Mouse (Mus musculus) kidney, adult 2 months (tissue): Measurements from ENCODE around the gene Stxbp3. TPM values are rescaled to one million over a fixed set of nuclear protein-coding genes. Genes with fewer than 3 reads are reported as not detected.
"Not testable (repeated sequence)": the region's sequence is repeated elsewhere in the genome, so short reads cannot be mapped to it uniquely, and the experiment has no call there.

Source experiments
- DNase-seq: peaks from one replicate; pipeline ENCODE4 v3.0.0; 2021
- H3K27ac ChIP-seq: fragments of 200-500 bp; 2 replicates; pipeline ENCODE4 v1.5.1; 2012; ENCODE audit warnings: low read depth, low read length, control low read depth, inconsistent platforms; ENCODE audit not compliant: insufficient read depth
- H3K27me3 ChIP-seq: fragments of 200-500 bp; replicated peaks from 2 replicates; pipeline ENCODE4 v1.6.1; 2012; ENCODE audit warnings: mild to moderate bottlenecking, moderate library complexity, low read length, inconsistent platforms; ENCODE audit not compliant: control insufficient read depth, insufficient read depth
- H3K36me3 ChIP-seq: fragments of 200-500 bp; 2 replicates; pipeline ENCODE4 v1.6.1; 2012; ENCODE audit warnings: mild to moderate bottlenecking, moderate library complexity, low read length, inconsistent platforms; ENCODE audit not compliant: control insufficient read depth, insufficient read depth
- H3K4me1 ChIP-seq: fragments of 200-500 bp; 2 replicates; pipeline ENCODE4 v1.6.1; 2011; ENCODE audit warnings: low read length; ENCODE audit not compliant: control insufficient read depth, insufficient read depth
- H3K4me3 ChIP-seq: fragments of 200-500 bp; 2 replicates; pipeline ENCODE4 v1.5.1; 2011; ENCODE audit warnings: mild to moderate bottlenecking, low read depth, low read length, control low read depth; ENCODE audit not compliant: insufficient read depth
- CTCF ChIP-seq: fragments of 200-500 bp; conservative IDR thresholded peaks from 2 replicates; pipeline ENCODE4 v1.5.1; 2011; ENCODE audit warnings: low read depth, mild to moderate bottlenecking, control low read depth, low read length, moderate library complexity, mixed read lengths; ENCODE audit not compliant: insufficient read depth, insufficient read length
- POLR2A ChIP-seq: fragments of 200-500 bp; IDR thresholded peaks from one replicate; pipeline ENCODE4 v1.6.1; 2011; ENCODE audit warnings: low read depth, low read length, control low read depth
- WGBS: fragments of 180-500 bp; shearing (Covaris S2); methylation state at CpG from one replicate; pipeline ENCODE4 v1.1.7; 2018; 5-methylcytosine and 5-hydroxymethylcytosine counted together
- polyA plus RNA-seq: library from polyadenylated mRNA; depleted of rRNA; stranded (reverse); fragments of >200 nt; gene quantifications from 2 replicates; pipeline ENCODE4 v1.2.3, GENCODE M21; 2012

Stxbp3 gene
- polyA plus RNA-seq, 1 experiment, result 14.4 TPM

- Histone ChIP-seq H3K27ac (no peak overlapping the region), H3K4me1 (no peaks in the 10 kb centered on the region), H3K36me3 (no peaks in the 10 kb centered on the region), H3K27me3 (no peaks in the 10 kb centered on the region), H3K4me3 (no peak overlapping the region)
- no peak for TF ChIP-seq CTCF
- no peak for TF ChIP-seq POLR2A
- DNase-seq, result no peak
- WGBS, result 89% methylated on average over 3 of the region's 3 CpGs
Observed at GRCm38 (mm10) chr3:108865676-108866075, 25.4 kb upstream of the Stxbp3 start.

GRCm38 (mm10) chr3:108865129-108865528 is 24.8 kb upstream of the Stxbp3 start:
- 50% methylated on average over 3 of the region's 3 CpGs for WGBS
- Histone ChIP-seq H3K4me1 (no peaks in the 10 kb centered on the region), H3K36me3 (no peaks in the 10 kb centered on the region), H3K27ac (no peak overlapping the region), H3K27me3 (no peaks in the 10 kb centered on the region), H3K4me3 (no peak overlapping the region)
- no peak for DNase-seq
- no peak for TF ChIP-seq POLR2A
- no peak for TF ChIP-seq CTCF

GRCm38 (mm10) chr3:108863091-108863490 is 22.8 kb upstream of the Stxbp3 start:
- Histone ChIP-seq H3K36me3 (no peaks in the 10 kb centered on the region), H3K27me3 (no peaks in the 10 kb centered on the region), H3K27ac (no peak overlapping the region), H3K4me3 (no peak overlapping the region), H3K4me1 (no peaks in the 10 kb centered on the region)
- TF ChIP-seq CTCF (no peak), POLR2A (no peak)
- no peak for DNase-seq
- WGBS, result 80% methylated on average over 10 of the region's 10 CpGs

- H3K4me3 ChIP-seq, H3K4me1 ChIP-seq, H3K27ac ChIP-seq, H3K36me3 ChIP-seq, H3K27me3 ChIP-seq, DNase-seq: not testable (repeated sequence)
- 77% methylated on average over 4 of the region's 4 CpGs for WGBS
Observed at GRCm38 (mm10) chr3:108862282-108862681, 22.0 kb upstream of the Stxbp3 start.

GRCm38 (mm10) chr3:108860786-108861185 is 20.5 kb upstream of the Stxbp3 start:
- Histone ChIP-seq H3K4me3 (no peak overlapping the region), H3K27ac (no peak overlapping the region), H3K36me3 (no peaks in the 10 kb centered on the region), H3K4me1 (peaks cover 3% of the 10 kb centered on the region; the same call in 1 of the 2 replicates), H3K27me3 (no peaks in the 10 kb centered on the region)
- 63% methylated on average over 2 of the region's 2 CpGs for WGBS
- DNase-seq, result no peak
- TF ChIP-seq CTCF, result no peak
- TF ChIP-seq POLR2A, result no peak

GRCm38 (mm10) chr3:108858231-108858770 is 18.0 kb upstream of the Stxbp3 start:
- H3K27ac ChIP-seq, result no peak overlapping the region
- WGBS, result 30% methylated on average over 7 of the region's 7 CpGs
- TF ChIP-seq POLR2A, result no peak
- TF ChIP-seq CTCF, result no peak
- H3K4me3 ChIP-seq, result no peak overlapping the region
- no peaks in the 10 kb centered on the region for H3K27me3 ChIP-seq
- peak; percentile 65 for DNase-seq
- peaks cover 3% of the 10 kb centered on the region; the same call in 1 of the 2 replicates for H3K4me1 ChIP-seq
- no peaks in the 10 kb centered on the region for H3K36me3 ChIP-seq

GRCm38 (mm10) chr3:108857714-108858113 is 17.4 kb upstream of the Stxbp3 start:
- no peak for DNase-seq
- Histone ChIP-seq H3K4me1 (peaks cover 3% of the 10 kb centered on the region; the same call in 1 of the 2 replicates), H3K27me3 (no peaks in the 10 kb centered on the region), H3K27ac (no peak overlapping the region), H3K36me3 (no peaks in the 10 kb centered on the region), H3K4me3 (no peak overlapping the region)
- 67% methylated on average over 1 of the region's 1 CpGs for WGBS
- TF ChIP-seq CTCF (no peak), POLR2A (no peak)

GRCm38 (mm10) chr3:108857124-108857470 is 16.8 kb upstream of the Stxbp3 start:
- H3K27ac ChIP-seq, result no peak overlapping the region
- DNase-seq, result no peak
- TF ChIP-seq CTCF (no peak), POLR2A (no peak)

More at GRCm38 (mm10) chr3:108857124-108857470, 16.8 kb upstream of the Stxbp3 start:
- WGBS, result 51% methylated on average over 3 of the region's 3 CpGs
- Histone ChIP-seq H3K4me3 (no peak overlapping the region), H3K4me1 (peaks cover 3% of the 10 kb centered on the region; the same call in 1 of the 2 replicates), H3K36me3 (no peaks in the 10 kb centered on the region), H3K27me3 (no peaks in the 10 kb centered on the region)
